Mouse (Mus musculus) adrenal gland, postnatal 4 days (tissue): ENCODE measurements at regions not wholly inside any gene's neighbourhood (a gene's known extent, or its start where the extent isn't known, plus 50 kb on each side); places are given as distances from the start of the nearest gene placed in this dataset.
"Not testable (repeated sequence)": the region's sequence is repeated elsewhere in the genome, so short reads cannot be mapped to it uniquely, and the experiment has no call there.

ENCODE experiments used
- DNase-seq, 2 experiments: peaks; one replicate each; pipeline ENCODE4 v3.0.0; 2021 to 2022; ENCODE audit warnings: low spot score in 2 of 2, mixed read lengths in 2 of 2

DNA sequence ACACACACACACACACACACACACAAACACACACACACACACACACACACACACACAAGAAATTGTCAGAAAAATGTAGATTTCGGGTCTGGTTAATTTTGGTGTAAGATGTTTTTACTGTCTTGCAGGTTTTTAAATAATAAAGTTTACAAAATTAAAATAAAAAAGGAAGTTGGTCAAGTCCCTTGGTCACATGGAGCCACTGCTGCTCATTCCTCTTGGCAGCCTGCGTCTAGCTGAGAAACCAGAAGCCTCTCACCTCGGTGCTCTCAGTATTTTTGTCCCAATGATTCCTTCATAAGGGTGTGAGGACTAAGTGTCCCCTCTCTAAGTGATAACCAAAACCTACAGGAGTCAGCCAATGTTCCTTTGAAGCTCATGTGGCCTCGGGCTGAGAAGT, 76.8 kb upstream of the Smg1 start:
- DNase-seq, result no peak

GRCm38 (mm10) chr7:118318432-118319135, 75.1 kb upstream of the Smg1 start:
- DNase-seq, result no peak

DNA sequence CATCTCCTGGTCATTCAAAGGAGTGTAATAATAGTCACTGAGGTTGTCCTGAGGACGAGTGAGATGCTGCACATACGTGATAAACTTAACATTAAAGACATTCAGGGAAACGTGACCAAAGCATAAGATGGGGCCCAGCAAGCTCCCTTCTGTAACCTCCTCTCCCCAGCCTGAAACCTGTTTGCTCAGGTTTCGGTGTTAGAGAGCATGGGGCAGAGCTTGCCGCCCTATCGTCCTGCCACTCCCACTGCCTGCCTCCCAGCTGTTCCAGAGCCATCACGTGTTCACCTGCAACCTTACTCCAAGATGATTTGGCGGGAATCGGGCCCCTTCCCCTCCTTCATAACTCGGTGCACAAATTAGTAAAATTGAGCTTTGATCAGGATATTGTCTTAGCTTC, 71.4 kb upstream of the Smg1 start:
- not testable (repeated sequence) for DNase-seq

GRCm38 (mm10) chr7:118314228-118314658, 70.8 kb upstream of the Smg1 start:
- no peak for DNase-seq

DNA sequence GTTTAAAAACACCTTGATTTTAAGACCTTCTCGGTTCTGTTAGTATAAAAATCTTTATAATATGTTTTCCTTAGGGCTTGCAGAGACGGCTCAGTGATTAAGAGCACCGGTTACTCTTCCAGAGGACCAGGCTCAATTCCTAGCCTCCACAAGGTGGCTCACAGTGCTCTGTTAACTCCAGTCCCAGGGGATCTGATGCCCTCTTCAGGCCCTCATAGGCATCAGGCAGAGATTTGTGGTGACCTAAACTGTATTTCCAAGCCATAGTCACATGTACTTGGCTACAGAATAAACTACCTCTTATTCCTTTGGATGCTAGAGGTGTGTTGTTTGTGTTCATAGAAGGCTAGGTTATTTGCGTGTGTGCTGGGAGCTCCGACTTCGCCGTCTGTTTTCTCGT, 70.3 kb upstream of the Smg1 start:
- DNase-seq, result no peak

DNA sequence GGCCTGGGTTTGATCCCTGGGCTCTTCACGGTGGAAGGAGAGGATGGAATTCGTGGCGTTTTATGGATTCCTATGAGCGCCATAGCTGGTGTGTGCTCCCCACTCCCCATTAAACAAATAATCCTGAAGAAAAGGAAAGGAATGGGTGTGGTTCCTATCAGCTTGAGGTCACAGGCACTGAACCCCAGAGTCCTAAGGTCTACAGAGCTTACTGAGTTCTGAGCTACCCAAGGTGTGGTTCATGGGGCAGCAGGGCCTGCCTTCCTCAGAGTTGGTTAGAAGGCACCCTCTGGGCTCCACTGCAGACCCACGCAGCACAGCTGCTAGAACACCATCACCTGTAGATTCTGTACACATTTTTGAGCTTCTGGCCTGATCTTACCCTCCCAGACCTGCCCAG, 66.3 kb upstream of the Smg1 start:
- no peak for DNase-seq

GRCm38 (mm10) chr7:118308882-118309281, 65.4 kb upstream of the Smg1 start:
- DNase-seq, result no peak

GRCm38 (mm10) chr7:118304812-118305211, 61.3 kb upstream of the Smg1 start:
- peak; percentile 33 to 52 for DNase-seq

GRCm38 (mm10) chr7:118304338-118304737, 60.9 kb upstream of the Smg1 start:
- no peak for DNase-seq

DNA sequence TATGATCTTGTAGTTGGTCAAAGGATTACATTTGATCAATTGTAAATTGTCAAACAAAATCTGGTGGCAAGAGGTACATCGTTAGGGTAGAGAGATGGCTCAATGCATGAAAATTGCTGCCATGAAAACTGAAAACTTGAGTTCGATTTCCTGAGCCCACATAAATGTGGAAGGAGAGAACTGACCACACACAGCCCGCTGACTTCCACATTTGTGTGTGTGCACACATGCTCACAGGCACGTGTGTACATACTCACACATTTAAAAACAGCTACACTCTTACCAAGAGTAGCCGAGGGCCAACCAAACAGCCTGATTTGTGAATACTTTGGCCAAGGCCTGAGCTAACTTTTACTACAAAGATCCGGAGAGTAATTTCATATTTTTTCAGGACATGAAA, 60.5 kb upstream of the Smg1 start:
- DNase-seq, result no peak

GRCm38 (mm10) chr7:118300678-118301342, 57.3 kb upstream of the Smg1 start:
- no peak for DNase-seq

- DNase-seq, result peak; percentile 60
Observed at GRCm38 (mm10) chr7:118297613-118298012, 54.1 kb upstream of the Smg1 start.

- DNase-seq, result no peak
Observed at GRCm38 (mm10) chr7:118296856-118297518, 53.5 kb upstream of the Smg1 start.

DNA sequence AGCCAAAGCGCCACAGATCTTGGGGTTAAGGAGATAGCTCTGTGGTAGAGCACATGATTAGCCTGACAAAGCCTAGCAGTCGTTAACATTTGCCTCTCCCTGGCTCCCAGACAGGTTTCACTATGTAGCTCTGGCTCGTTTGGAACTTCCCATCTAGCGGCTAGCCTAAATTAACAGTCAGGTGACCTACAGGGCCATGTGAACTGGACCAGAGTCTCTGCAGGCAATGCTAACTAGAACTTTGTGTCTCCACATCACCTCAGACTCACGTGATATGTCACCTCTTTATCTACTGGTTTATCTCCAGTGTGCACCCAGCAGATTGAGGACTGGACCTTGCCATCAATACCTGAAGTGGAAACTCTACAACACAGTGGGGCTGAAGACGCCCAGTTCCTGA, 52.4 kb upstream of the Smg1 start:
- no peak for DNase-seq

- no peak for DNase-seq
Observed at GRCm38 (mm10) chr7:118295275-118295674, 51.8 kb upstream of the Smg1 start.

- no peak for DNase-seq
Observed at GRCm38 (mm10) chr7:118294637-118295036, 51.2 kb upstream of the Smg1 start.
